Mouse (Mus musculus) myocyte (in vitro differentiated cells): ENCODE data around the gene Tomt. TPM values are rescaled to one million over a fixed set of nuclear protein-coding genes. Genes with fewer than 3 reads are reported as not detected.

Experiments used
- H3K27me3 ChIP-seq: one replicate; pipeline ENCODE4 v1.6.1; 2011; ENCODE audit not compliant: control insufficient read depth, insufficient read depth, insufficient read length
- H3K36me3 ChIP-seq: one replicate; pipeline ENCODE4 v1.6.1; 2011; ENCODE audit not compliant: control insufficient read depth, insufficient read depth
- H3K4me2 ChIP-seq: one replicate; pipeline ENCODE4 v1.6.1; 2011; ENCODE audit warnings: low read depth, control low read depth
- H3K4me3 ChIP-seq: one replicate; pipeline ENCODE4 v1.5.1; 2011; ENCODE audit warnings: mild to moderate bottlenecking, control low read depth, moderate library complexity
- H3K79me2 ChIP-seq: one replicate; pipeline ENCODE4 v1.6.1; 2011; ENCODE audit not compliant: control insufficient read depth, insufficient read depth
- H3ac ChIP-seq: one replicate; pipeline ENCODE4 v1.6.1; 2011; ENCODE audit not compliant: control insufficient read depth, insufficient read length
- CEBPB ChIP-seq: IDR thresholded peaks from 2 replicates; pipeline ENCODE4 v1.6.1; 2011; ENCODE audit warnings: mild to moderate bottlenecking, moderate library complexity; ENCODE audit not compliant: poor library complexity, insufficient read depth, severe bottlenecking
- E2F4 ChIP-seq: IDR thresholded peaks from one replicate; pipeline ENCODE4 v1.6.1; 2011; ENCODE audit warnings: mild to moderate bottlenecking, control low read depth, moderate library complexity; ENCODE audit not compliant: insufficient read depth
- MAX ChIP-seq: IDR thresholded peaks from one replicate; pipeline ENCODE4 v1.6.1; 2011; ENCODE audit warnings: low read depth, mild to moderate bottlenecking, control low read depth
- MYOD1 ChIP-seq, 3 experiments: IDR thresholded peaks; one replicate each; pipeline ENCODE4 v1.6.1; 2011; ENCODE audit warnings: control low read depth in 2 of 3, low read depth in 2 of 3, mild to moderate bottlenecking in 2 of 3, moderate library complexity in 1 of 3; ENCODE audit not compliant: insufficient read length in 2 of 3, control insufficient read depth in 1 of 3
- MYOG ChIP-seq, 3 experiments: IDR thresholded peaks; one replicate each; pipeline ENCODE4 v1.6.1; 2011; ENCODE audit warnings: control low read depth in 2 of 3, low read depth in 2 of 3, mild to moderate bottlenecking in 2 of 3; ENCODE audit not compliant: insufficient read length in 2 of 3, control insufficient read depth in 1 of 3, insufficient read depth in 1 of 3
- POLR2A ChIP-seq: IDR thresholded peaks from one replicate; pipeline ENCODE4 v1.6.1; 2011; ENCODE audit warnings: low read depth, mild to moderate bottlenecking, control low read depth, moderate library complexity; ENCODE audit not compliant: insufficient read length
- POLR2AphosphoS2 ChIP-seq: IDR thresholded peaks from one replicate; pipeline ENCODE4 v1.6.1; 2011; ENCODE audit warnings: low read depth, control low read depth; ENCODE audit not compliant: insufficient read length
- REST ChIP-seq: IDR thresholded peaks from one replicate; pipeline ENCODE4 v1.6.1; 2011; ENCODE audit warnings: mild to moderate bottlenecking, control low read depth, moderate library complexity; ENCODE audit not compliant: insufficient read depth, insufficient read length
- SRF ChIP-seq: IDR thresholded peaks from one replicate; pipeline ENCODE4 v1.6.1; 2011; ENCODE audit warnings: low read depth; ENCODE audit not compliant: control insufficient read depth, insufficient read length
- TCF12 ChIP-seq: IDR thresholded peaks from one replicate; pipeline ENCODE4 v1.6.1; 2011; ENCODE audit warnings: mild to moderate bottlenecking, control low read depth; ENCODE audit not compliant: poor library complexity, insufficient read depth, severe bottlenecking
- TCF3 ChIP-seq: IDR thresholded peaks from one replicate; pipeline ENCODE4 v1.6.1; 2011; ENCODE audit warnings: low read depth, control low read depth; ENCODE audit not compliant: insufficient read length
- USF1 ChIP-seq: IDR thresholded peaks from one replicate; pipeline ENCODE4 v1.6.1; 2011; ENCODE audit warnings: low read depth, mild to moderate bottlenecking, control low read depth, moderate library complexity
- polyA plus RNA-seq: library from polyadenylated mRNA; unstranded; fragments of >200 nt; fragmentation: generic; extraction: Trizol; gene quantifications from one replicate; pipeline ENCODE4 v1.2.1, GENCODE M21; 2012; ENCODE audit warnings: missing spikeins

Gene Tomt
- polyA plus RNA-seq, 1 experiment: 0.06 TPM

DNA sequence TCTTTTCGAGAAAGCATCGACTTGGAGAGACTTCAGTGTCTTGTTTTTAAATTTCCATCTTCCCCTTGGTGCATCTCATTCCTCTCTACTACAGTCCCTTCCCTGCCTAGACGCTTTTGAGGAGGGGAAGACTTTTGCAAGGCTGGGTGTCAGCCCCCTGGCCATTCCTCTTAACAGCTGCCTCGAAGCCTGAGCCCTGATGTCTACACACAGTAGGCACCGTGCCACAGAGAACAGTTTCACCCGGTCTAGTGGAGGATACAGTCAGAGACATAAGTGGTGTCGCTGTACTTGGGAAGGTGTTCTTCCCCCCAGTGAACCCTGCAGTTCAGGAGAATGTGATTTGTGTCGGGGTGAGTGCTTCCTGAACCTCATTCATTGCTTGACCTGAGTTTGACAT lies 537 bp upstream of the Tomt start:
- TF ChIP-seq TCF12: no peak
- no peak for TF ChIP-seq MAX
- no peak for TF ChIP-seq MYOG (IDR thresholded peaks at IDR 0.05; ENCODE audit: control insufficient read depth in 1 of 3, insufficient read depth in 1 of 3, insufficient read length in 2 of 3, low read depth in 2 of 3)
- no peak for TF ChIP-seq SRF
- TF ChIP-seq POLR2AphosphoS2: no peak
- no peak for TF ChIP-seq REST
- TF ChIP-seq POLR2A: no peak
- TF ChIP-seq TCF3: no peak
- TF ChIP-seq CEBPB: no peak
- no peak for TF ChIP-seq E2F4
- no peak for TF ChIP-seq MYOD1 (IDR thresholded peaks at IDR 0.05; ENCODE audit: control insufficient read depth in 1 of 3, insufficient read length in 2 of 3, low read depth in 2 of 3)
- no peak for TF ChIP-seq USF1
- peaks cover 27% of the 10 kb centered on the region for H3K79me2 ChIP-seq
- no peaks in the 10 kb centered on the region for H3K27me3 ChIP-seq
- H3K4me2 ChIP-seq: peak overlapping the region; percentile 95
- H3K4me3 ChIP-seq: peak overlapping the region; percentile 93
- H3K36me3 ChIP-seq: no peaks in the 10 kb centered on the region
- H3ac ChIP-seq: peak overlapping the region; percentile 38

DNA sequence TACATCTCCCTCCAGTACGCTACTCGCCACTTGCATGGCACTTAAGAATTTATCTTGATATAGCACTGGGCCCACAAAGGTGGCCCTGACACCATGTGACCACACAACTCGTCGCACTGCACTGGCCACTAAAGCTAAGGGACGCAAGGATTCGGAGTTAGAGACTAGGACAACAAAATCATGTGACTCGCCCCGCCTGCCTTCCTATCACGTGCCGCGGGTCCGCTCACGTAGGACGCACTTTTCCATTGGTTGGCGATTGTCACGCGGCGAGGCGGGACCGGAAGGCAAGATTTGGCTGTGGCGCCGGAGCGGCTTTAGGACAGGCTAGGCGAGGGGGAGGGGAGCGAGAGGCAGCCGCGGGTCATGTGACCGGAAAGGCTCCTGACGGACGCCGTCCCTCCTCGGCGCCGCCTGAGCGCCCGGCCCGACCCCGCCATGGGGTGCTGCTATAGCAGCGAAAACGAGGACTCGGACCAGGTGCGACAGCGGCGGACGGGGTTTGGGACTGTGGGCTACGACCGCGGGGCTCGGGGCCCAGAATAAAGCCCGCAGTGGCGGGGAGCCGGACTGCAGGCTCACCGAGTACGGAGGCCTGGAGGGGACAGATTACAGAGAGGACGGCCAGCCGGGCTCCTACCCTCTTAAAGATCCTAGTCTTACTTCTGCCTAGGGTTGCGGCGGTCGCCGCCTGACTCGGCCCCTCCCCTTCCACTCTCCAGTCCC lies 435 bp downstream of the Tomt start, which contains the start of gene Lamtor1:
Lamtor1 (plus strand) TSS at position 344 of the 726 bp plus-strand sequence.
- Histone ChIP-seq H3K4me2 (peak within 1 kb of the TSS; percentile 97), H3ac (peak within 1 kb of the TSS; percentile 38), H3K27me3 (no peaks in the 10 kb centered on the region), H3K36me3 (no peaks in the 10 kb centered on the region), H3K79me2 (peaks cover 27% of the 10 kb centered on the region), H3K4me3 (peak within 1 kb of the TSS; percentile 93)
- peak in 1 of 3 experiments; percentile 3 for TF ChIP-seq MYOG (IDR thresholded peaks at IDR 0.05; ENCODE audit: control insufficient read depth in 1 of 3, insufficient read depth in 1 of 3, insufficient read length in 2 of 3, low read depth in 2 of 3)
- TF ChIP-seq USF1: peak; percentile 100
- no peak for TF ChIP-seq TCF3
- TF ChIP-seq POLR2A: peak; percentile 83
- TF ChIP-seq REST: no peak
- TF ChIP-seq POLR2AphosphoS2: peak; percentile 91
- peak; percentile 95 for TF ChIP-seq SRF

DNA sequence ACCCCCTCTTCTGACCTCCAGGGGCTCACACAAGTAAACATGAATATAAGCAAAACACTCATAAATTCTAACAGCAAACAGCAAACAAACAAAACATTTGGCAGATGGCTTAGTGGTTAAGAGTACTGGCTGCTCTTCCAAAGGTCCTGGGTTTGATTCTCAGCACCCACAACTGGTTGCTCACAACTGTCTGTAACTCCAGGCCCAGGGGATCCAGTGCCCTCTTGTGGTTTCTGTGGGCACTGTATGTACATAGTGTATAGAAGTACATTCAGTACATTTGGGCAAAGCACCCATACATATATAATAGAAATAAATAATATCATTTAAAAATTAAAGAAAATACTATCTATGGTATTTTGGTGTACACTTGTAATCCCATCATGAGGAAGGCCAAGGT lies 3.3 kb downstream of the Tomt start:
- Histone ChIP-seq H3K27me3 (no peaks in the 10 kb centered on the region), H3K79me2 (peaks cover 20% of the 10 kb centered on the region), H3K4me3 (no peak overlapping the region), H3K4me2 (no peak overlapping the region), H3ac (no peak overlapping the region), H3K36me3 (no peaks in the 10 kb centered on the region)
- TF ChIP-seq E2F4: no peak
- TF ChIP-seq POLR2A: no peak
- no peak for TF ChIP-seq MAX
- TF ChIP-seq SRF: no peak
- no peak for TF ChIP-seq MYOD1 (IDR thresholded peaks at IDR 0.05; ENCODE audit: control insufficient read depth in 1 of 3, insufficient read length in 2 of 3, low read depth in 2 of 3)
- TF ChIP-seq TCF12: no peak
- no peak for TF ChIP-seq USF1
- TF ChIP-seq MYOG (IDR thresholded peaks at IDR 0.05; ENCODE audit: control insufficient read depth in 1 of 3, insufficient read depth in 1 of 3, insufficient read length in 2 of 3, low read depth in 2 of 3): no peak
- TF ChIP-seq REST: no peak
- no peak for TF ChIP-seq POLR2AphosphoS2
- TF ChIP-seq CEBPB: no peak
- TF ChIP-seq TCF3: no peak

DNA sequence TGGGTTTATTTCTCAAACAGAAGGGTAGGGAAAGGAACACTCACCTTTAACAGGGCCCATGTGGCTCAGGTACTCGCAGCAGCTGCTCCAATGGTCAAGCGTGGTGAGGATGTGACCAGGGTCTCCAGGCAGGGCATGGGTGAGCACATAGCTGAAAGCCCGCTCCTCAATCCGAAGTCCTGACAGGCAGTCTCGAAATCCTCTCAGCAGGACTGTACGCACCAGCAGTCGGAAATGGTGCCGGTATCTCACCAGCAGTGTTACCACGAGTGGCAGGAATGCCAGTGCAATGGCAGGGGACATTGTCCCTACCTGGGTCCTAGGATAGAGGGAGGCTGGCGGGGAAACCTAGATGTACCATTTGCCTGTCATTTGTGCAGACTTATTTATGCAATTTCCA lies 4.2 kb downstream of the Tomt start:
- Histone ChIP-seq H3ac (no peak overlapping the region), H3K4me2 (no peak overlapping the region), H3K27me3 (no peaks in the 10 kb centered on the region), H3K36me3 (no peaks in the 10 kb centered on the region), H3K79me2 (peaks cover 11% of the 10 kb centered on the region), H3K4me3 (no peak overlapping the region)
- TF ChIP-seq CEBPB (no peak), MYOG (IDR thresholded peaks at IDR 0.05; ENCODE audit: control insufficient read depth in 1 of 3, insufficient read depth in 1 of 3, insufficient read length in 2 of 3, low read depth in 2 of 3) (no peak), MAX (no peak), SRF (no peak), POLR2A (no peak), USF1 (no peak), TCF12 (no peak), REST (no peak), TCF3 (no peak), E2F4 (no peak), POLR2AphosphoS2 (no peak)
